Mouse (Mus musculus) C2C12 (cell line): ENCODE measurements at regions not wholly inside any gene's neighbourhood (a gene's known extent, or its start where the extent isn't known, plus 50 kb on each side); places are given as distances from the start of the nearest gene placed in this dataset.

ENCODE experiments used
- H3K27me3 ChIP-seq: one replicate; pipeline ENCODE4 v1.6.1; 2011; ENCODE audit not compliant: control insufficient read depth, insufficient read depth, insufficient read length
- H3K36me3 ChIP-seq: one replicate; pipeline ENCODE4 v1.6.1; 2011; ENCODE audit not compliant: control insufficient read depth, insufficient read depth
- H3K4me3 ChIP-seq: one replicate; pipeline ENCODE4 v1.5.1; 2011; ENCODE audit warnings: mild to moderate bottlenecking, control low read depth; ENCODE audit not compliant: poor library complexity, insufficient read depth, severe bottlenecking
- H3K79me2 ChIP-seq: one replicate; pipeline ENCODE4 v1.6.1; 2011; ENCODE audit not compliant: control insufficient read depth, insufficient read depth
- H3K79me3 ChIP-seq: one replicate; pipeline ENCODE4 v1.6.1; 2011; ENCODE audit warnings: low read depth, control low read depth
- H3ac ChIP-seq: one replicate; pipeline ENCODE3; 2011; ENCODE audit warnings: low read depth; ENCODE audit not compliant: control insufficient read depth, insufficient read length
- CEBPB ChIP-seq: IDR thresholded peaks from one replicate; pipeline ENCODE4 v1.6.1; 2011; ENCODE audit warnings: low read depth, mild to moderate bottlenecking, control low read depth, moderate library complexity
- CTCF ChIP-seq: IDR thresholded peaks from one replicate; pipeline ENCODE4 v1.5.1; 2011; ENCODE audit not compliant: control insufficient read depth, insufficient read depth, insufficient read length
- FOSL1 ChIP-seq: IDR thresholded peaks from one replicate; pipeline ENCODE4 v1.8.0; 2011; ENCODE audit warnings: mild to moderate bottlenecking, low read length; ENCODE audit not compliant: poor library complexity, insufficient read depth, severe bottlenecking
- MAX ChIP-seq: IDR thresholded peaks from one replicate; pipeline ENCODE4 v1.6.1; 2011; ENCODE audit warnings: mild to moderate bottlenecking, control low read depth
- MYOD1 ChIP-seq: IDR thresholded peaks from one replicate; pipeline ENCODE4 v1.6.1; 2011; ENCODE audit warnings: low read depth; ENCODE audit not compliant: control insufficient read depth, insufficient read length
- MYOG ChIP-seq: IDR thresholded peaks from one replicate; pipeline ENCODE4 v1.6.1; 2011; ENCODE audit not compliant: control insufficient read depth, insufficient read length; ENCODE audit errors: extremely low read depth
- USF1 ChIP-seq: IDR thresholded peaks from one replicate; pipeline ENCODE4 v1.6.1; 2011; ENCODE audit warnings: low read depth, mild to moderate bottlenecking, control low read depth, moderate library complexity

DNA sequence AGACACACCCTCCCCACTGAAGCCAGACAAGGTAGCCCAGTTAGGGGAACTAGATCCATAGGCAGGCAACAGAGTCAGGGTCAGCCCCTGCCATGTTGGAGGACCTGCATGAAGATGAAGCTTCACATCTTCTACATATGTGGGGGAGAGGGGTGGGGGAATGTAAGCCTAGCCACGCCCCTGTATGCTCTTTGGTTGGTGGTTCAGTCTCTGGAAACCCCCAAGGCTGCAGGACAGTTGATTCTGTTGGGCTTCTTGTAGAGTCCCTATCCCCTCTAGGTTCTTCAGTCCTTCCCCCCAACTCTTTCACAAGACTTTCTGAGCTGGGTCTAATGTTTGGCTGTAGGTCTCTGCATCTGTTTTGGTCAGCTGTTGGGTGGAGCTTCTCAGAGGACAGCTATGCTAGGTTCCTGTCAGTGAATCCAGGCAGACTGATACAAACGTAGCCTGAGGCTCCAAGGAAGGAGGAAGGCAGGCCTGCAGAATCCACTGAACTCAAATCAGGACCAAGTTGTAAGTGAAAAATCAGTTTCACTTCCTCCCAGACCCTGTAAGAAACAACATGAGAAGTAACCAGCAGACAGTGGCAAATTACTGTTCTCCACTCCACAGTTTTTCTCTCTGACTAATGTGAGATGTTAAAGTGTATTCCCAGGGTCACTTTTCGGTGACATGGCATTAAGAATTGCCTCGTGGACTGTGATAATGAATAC lies 476.9 kb downstream of the Arl4a start:
- no peaks in the 10 kb centered on the region for H3K79me2 ChIP-seq
- TF ChIP-seq MAX (no peak), MYOG (no peak), MYOD1 (no peak), CTCF (no peak), USF1 (no peak), CEBPB (no peak), FOSL1 (no peak)
- H3K79me3 ChIP-seq = no peaks in the 10 kb centered on the region
- no peak overlapping the region for H3K4me3 ChIP-seq
- H3K36me3 ChIP-seq = no peaks in the 10 kb centered on the region
- no peaks in the 10 kb centered on the region for H3K27me3 ChIP-seq
- no peak overlapping the region for H3ac ChIP-seq

DNA sequence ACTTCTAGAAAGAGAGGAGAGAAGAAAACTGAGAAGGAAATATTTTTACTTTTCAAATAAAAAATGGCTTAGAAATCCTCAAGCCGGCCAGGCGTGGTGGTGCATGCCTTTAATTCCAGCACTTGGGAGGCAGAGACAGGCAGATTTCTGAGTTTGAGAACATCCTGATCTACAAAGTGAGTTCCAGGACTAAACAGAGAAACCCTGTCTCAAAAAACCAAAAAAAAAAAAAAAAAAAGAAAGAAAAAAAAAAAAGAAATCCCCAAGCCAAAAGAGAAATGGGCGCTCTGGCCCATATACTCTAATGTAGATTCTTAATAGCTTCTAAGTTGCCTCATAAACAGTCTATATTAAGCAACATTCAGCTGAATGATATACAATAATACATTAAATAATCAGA lies 479.3 kb downstream of the Arl4a start:
- H3K27me3 ChIP-seq = no peaks in the 10 kb centered on the region
- H3K79me3 ChIP-seq = no peaks in the 10 kb centered on the region
- H3K36me3 ChIP-seq = no peaks in the 10 kb centered on the region
- TF ChIP-seq MYOG (no peak), CEBPB (no peak), CTCF (no peak), MYOD1 (no peak), MAX (no peak)
- H3ac ChIP-seq = no peak overlapping the region
- H3K4me3 ChIP-seq = no peak overlapping the region
- no peaks in the 10 kb centered on the region for H3K79me2 ChIP-seq

DNA sequence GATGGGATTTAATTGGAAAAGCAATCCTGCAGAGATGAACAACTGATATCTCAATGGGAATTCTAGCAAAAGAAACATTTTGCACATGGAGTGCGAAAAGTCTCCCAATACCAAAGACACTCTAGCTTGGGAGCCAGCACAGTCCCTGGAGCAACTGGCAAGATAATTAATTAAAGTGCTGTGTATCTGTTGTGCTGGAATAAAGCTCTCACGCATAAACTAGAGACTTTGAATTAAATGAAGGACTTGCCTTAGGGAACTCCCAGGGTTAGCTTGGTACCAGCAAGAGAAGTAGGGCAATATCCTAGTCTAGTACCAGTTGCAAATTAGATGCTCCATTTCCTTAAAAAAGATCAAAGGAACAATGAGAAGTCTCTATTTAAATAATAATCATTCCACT lies 501.5 kb downstream of the Arl4a start:
- no peak overlapping the region for H3K4me3 ChIP-seq
- TF ChIP-seq FOSL1 (no peak), MAX (no peak), USF1 (no peak), CEBPB (no peak), MYOD1 (no peak), CTCF (no peak), MYOG (no peak)
- no peaks in the 10 kb centered on the region for H3K36me3 ChIP-seq
- H3ac ChIP-seq = no peak overlapping the region
- no peaks in the 10 kb centered on the region for H3K27me3 ChIP-seq
- no peaks in the 10 kb centered on the region for H3K79me2 ChIP-seq
- H3K79me3 ChIP-seq = no peaks in the 10 kb centered on the region

DNA sequence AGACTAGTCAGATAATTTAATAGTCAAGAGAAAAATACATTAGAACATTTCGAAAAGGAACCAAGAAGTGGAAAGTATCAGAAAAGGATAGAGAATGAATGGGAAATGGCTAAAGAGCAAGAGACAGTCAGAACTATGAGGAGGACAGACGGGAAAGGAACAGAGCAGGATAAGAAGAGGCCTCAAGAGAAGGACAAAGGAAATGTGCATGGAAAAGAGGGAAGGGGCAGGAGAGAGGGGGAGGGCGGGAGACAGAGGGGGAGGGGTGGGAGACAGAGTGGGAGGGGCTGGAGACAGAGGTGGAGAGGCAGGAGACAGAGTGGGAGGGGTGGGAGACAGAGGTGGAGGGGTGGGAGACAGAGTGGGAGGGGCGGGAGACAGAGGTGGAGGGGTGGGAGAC lies 509.7 kb downstream of the Arl4a start:
- no peak for TF ChIP-seq FOSL1
- no peaks in the 10 kb centered on the region for H3K36me3 ChIP-seq
- no peak overlapping the region for H3ac ChIP-seq

DNA sequence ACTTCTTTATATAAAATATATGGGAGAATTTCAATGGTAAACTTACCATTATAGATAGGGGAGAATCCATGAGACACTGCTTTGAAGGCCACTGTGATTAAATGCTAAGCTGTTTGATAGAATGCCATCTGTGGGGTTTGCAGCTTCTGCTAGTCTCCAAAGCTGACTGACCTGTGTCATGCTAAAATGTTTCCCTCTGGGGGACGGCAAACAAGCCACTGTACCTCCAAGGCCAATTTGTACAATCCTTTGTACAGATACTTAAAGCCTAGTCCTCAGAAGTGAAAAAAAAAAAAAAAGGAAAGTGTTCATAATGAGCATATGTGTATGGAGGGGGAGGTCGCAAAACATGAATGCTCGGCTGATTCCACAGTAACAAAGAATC lies 510.6 kb downstream of the Arl4a start:
- H3K27me3 ChIP-seq = no peaks in the 10 kb centered on the region
- no peaks in the 10 kb centered on the region for H3K79me3 ChIP-seq

More for the DNA sequence above, 509.7 kb downstream of the Arl4a start:
- no peaks in the 10 kb centered on the region for H3K79me3 ChIP-seq
- no peaks in the 10 kb centered on the region for H3K27me3 ChIP-seq
- H3K79me2 ChIP-seq = no peaks in the 10 kb centered on the region
- H3K4me3 ChIP-seq = no peak overlapping the region

More for the DNA sequence above, 510.6 kb downstream of the Arl4a start:
- H3K79me2 ChIP-seq = no peaks in the 10 kb centered on the region
- no peak overlapping the region for H3ac ChIP-seq
- TF ChIP-seq MYOD1 = no peak
- TF ChIP-seq USF1 = no peak
- TF ChIP-seq CTCF = no peak
- no peak for TF ChIP-seq FOSL1
- TF ChIP-seq CEBPB = no peak
- no peak for TF ChIP-seq MYOG
- TF ChIP-seq MAX = no peak
- no peak overlapping the region for H3K4me3 ChIP-seq
- no peaks in the 10 kb centered on the region for H3K36me3 ChIP-seq
